Mouse (Mus musculus) left cerebral cortex, adult 11 months (tissue): Measurements from ENCODE around the gene Rps6ka2.
"Not testable (repeated sequence)": the region's sequence is repeated elsewhere in the genome, so short reads cannot be mapped to it uniquely, and the experiment has no call there.

Experiments used
- DNase-seq: peaks from one replicate; pipeline ENCODE4 v3.0.0; 2022; ENCODE audit warnings: low spot score

The Rps6ka2 gene

GRCm38 (mm10) chr17:7169627-7170303 lies at the start of gene Rps6ka2:
Rps6ka2 (plus strand) TSS chr17:7170115.
- DNase-seq = peak; percentile 94

- DNase-seq = not testable (repeated sequence)
Measured at GRCm38 (mm10) chr17:7120835-7121234, 49.1 kb upstream of the Rps6ka2 start.

- not testable (repeated sequence) for DNase-seq
Measured at GRCm38 (mm10) chr17:7122554-7122953, 47.4 kb upstream of the Rps6ka2 start.

GRCm38 (mm10) chr17:7126475-7126874 lies 43.4 kb upstream of the Rps6ka2 start:
- DNase-seq = not testable (repeated sequence)

- not testable (repeated sequence) for DNase-seq
Measured at GRCm38 (mm10) chr17:7134002-7134401, 35.9 kb upstream of the Rps6ka2 start.

GRCm38 (mm10) chr17:7135277-7135676 lies 34.6 kb upstream of the Rps6ka2 start:
- not testable (repeated sequence) for DNase-seq

- DNase-seq = no peak
Measured at GRCm38 (mm10) chr17:7138186-7138925, 31.6 kb upstream of the Rps6ka2 start.

GRCm38 (mm10) chr17:7140399-7141174 lies 29.3 kb upstream of the Rps6ka2 start:
- DNase-seq = no peak

GRCm38 (mm10) chr17:7142367-7142766 lies 27.5 kb upstream of the Rps6ka2 start:
- no peak for DNase-seq

- no peak for DNase-seq
Measured at GRCm38 (mm10) chr17:7143885-7144518, 25.9 kb upstream of the Rps6ka2 start.

GRCm38 (mm10) chr17:7145373-7146058 lies 24.4 kb upstream of the Rps6ka2 start:
- no peak for DNase-seq

GRCm38 (mm10) chr17:7146479-7146878 lies 23.4 kb upstream of the Rps6ka2 start:
- no peak for DNase-seq

- DNase-seq = no peak
Measured at GRCm38 (mm10) chr17:7147920-7148321, 22.0 kb upstream of the Rps6ka2 start.

GRCm38 (mm10) chr17:7149328-7150195 lies 20.4 kb upstream of the Rps6ka2 start:
- DNase-seq = no peak

GRCm38 (mm10) chr17:7151446-7152100 lies 18.3 kb upstream of the Rps6ka2 start:
- no peak for DNase-seq

GRCm38 (mm10) chr17:7152662-7153061 lies 17.3 kb upstream of the Rps6ka2 start:
- no peak for DNase-seq

- no peak for DNase-seq
Measured at GRCm38 (mm10) chr17:7163955-7164354, 6.0 kb upstream of the Rps6ka2 start.

GRCm38 (mm10) chr17:7165524-7165923 lies 4.4 kb upstream of the Rps6ka2 start:
- no peak for DNase-seq

- peak; percentile 39 for DNase-seq
Measured at GRCm38 (mm10) chr17:7168961-7169626, 821 bp upstream of the Rps6ka2 start.
